Mouse (Mus musculus) liver, embryonic 14.5 days (tissue): Measurements from ENCODE around the gene Kif4.

Experiments
- CTCF ChIP-seq: IDR thresholded peaks from 2 replicates; pipeline ENCODE4 v1.5.1; 2016; ENCODE audit warnings: antibody characterized with exemption, low read depth, control low read depth
- EP300 ChIP-seq: IDR thresholded peaks from 2 replicates; pipeline ENCODE4 v1.6.1; 2016; ENCODE audit warnings: antibody characterized with exemption, low read depth

DNA sequence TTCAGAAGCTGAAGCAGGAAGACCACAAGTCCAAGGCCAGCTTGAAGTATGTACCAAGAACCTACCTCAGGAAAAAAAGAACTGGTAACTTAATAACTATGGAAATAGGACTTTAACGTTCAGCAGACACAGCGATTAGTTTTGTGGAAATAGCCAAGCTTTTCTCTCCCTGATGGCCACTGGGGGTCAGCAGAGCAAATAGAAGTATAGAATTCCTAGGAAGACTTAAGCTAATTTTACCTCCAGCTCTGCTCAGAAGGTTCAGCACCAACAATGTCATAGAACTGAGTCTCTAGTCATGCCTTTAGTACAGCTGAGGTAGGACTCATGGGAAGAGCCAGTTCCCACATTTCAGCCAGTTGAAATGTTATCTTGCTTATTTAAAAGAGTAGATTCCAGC lies 4.2 kb upstream of the Kif4 start:
- TF ChIP-seq EP300: no peak
- no peak for TF ChIP-seq CTCF
